ENCODE assay signal across 8 mouse cellular contexts in genomic region chr4:104369091-104369490, GRCm38 (mm10).
DNase-seq lines count a peak whose midpoint lies in the region; ATAC-seq and TF ChIP-seq lines count a peak whose summit lies in the region.

No protein-coding gene starts in this region.

- H3K27ac ChIP-seq in lung, postnatal 0 days (ENCODE audit: low read length), result no peak overlapping the region
- no peak overlapping the region for H3K27ac ChIP-seq in limb, embryonic 14.5 days (replicated peaks; ENCODE audit: low read depth, low read length)
- H3K27ac ChIP-seq in stomach, postnatal 0 days (replicated peaks), result no peak overlapping the region

- H3K9me3 ChIP-seq in lung, postnatal 0 days (ENCODE audit: low read length), result no peaks in the 10 kb centered on the region
- 0 out of 2 replicates have a peak, but pooled peaks cover 1% of the 10 kb centered on the region for H3K9me3 ChIP-seq in limb, embryonic 14.5 days (ENCODE audit: control insufficient read depth, low read length)
- no peaks in the 10 kb centered on the region for H3K9me3 ChIP-seq in stomach, postnatal 0 days (ENCODE audit: control insufficient read depth, low read length)

- no peak for TF ChIP-seq CTCF in lung, postnatal 0 days (IDR thresholded peaks at IDR 0.05)
- no peak for TF ChIP-seq CTCF in stomach, postnatal 0 days (IDR thresholded peaks at IDR 0.05; ENCODE audit: low read depth)

- WGBS in lung, postnatal 0 days, result 10% methylated on average over 7 of the region's 7 CpGs
- 4% methylated on average over 7 of the region's 7 CpGs for WGBS in limb, embryonic 14.5 days
- 17% methylated on average over 7 of the region's 7 CpGs for WGBS in stomach, postnatal 0 days

- ATAC-seq in lung, postnatal 0 days, result no peak
- ATAC-seq in limb, embryonic 14.5 days (ENCODE audit: low FRiP score, low read depth), result no peak
- no peak for ATAC-seq in stomach, postnatal 0 days (ENCODE audit: low FRiP score, low TSS enrichment)
- no peak for ATAC-seq in CD4-positive, CD25-positive, alpha-beta regulatory T cell, adult 4 months

- 0 out of 2 replicates have a peak overlapping the region, but pooled peaks have one; percentile 19 for H3K4me3 ChIP-seq in lung, postnatal 0 days (ENCODE audit: low read depth, low read length)
- H3K4me3 ChIP-seq in limb, embryonic 14.5 days (replicated peaks; ENCODE audit: low read length), result peak overlapping the region; percentile 65
- peak overlapping the region; percentile 60 for H3K4me3 ChIP-seq in stomach, postnatal 0 days (ENCODE audit: low read depth, low read length)

- TF ChIP-seq POLR2A in limb, embryonic 14.5 days (IDR thresholded peaks at IDR 0.05; ENCODE audit: borderline replicate concordance, extremely low read depth, insufficient read depth, insufficient read length), result no peak

- TF ChIP-seq EP300 in lung, postnatal 0 days (IDR thresholded peaks at IDR 0.05), result no peak
- no peak for TF ChIP-seq EP300 in stomach, postnatal 0 days (optimal IDR thresholded peaks at IDR 0.05)

- no peaks in the 10 kb centered on the region for H3K36me3 ChIP-seq in lung, postnatal 0 days (ENCODE audit: insufficient read depth, low read length)
- H3K36me3 ChIP-seq in limb, embryonic 14.5 days (ENCODE audit: control insufficient read depth, insufficient read depth, low read length), result no peaks in the 10 kb centered on the region
- no peaks in the 10 kb centered on the region for H3K36me3 ChIP-seq in stomach, postnatal 0 days (ENCODE audit: control insufficient read depth, insufficient read depth, low read length)

- DNase-seq in cerebellum, adult 9-10 months, result peak; percentile 53
- DNase-seq in cerebellum, adult 8-10 months, result no peak
- no peak for DNase-seq in lung, postnatal 0 days (ENCODE audit: low spot score)
- DNase-seq in lung, postnatal 36 days, result no peak
- no peak for DNase-seq in limb, embryonic 14.5 days (ENCODE audit: low spot score)
- DNase-seq in stomach, postnatal 0 days (ENCODE audit: low spot score), result no peak
- DNase-seq in T-cell, adult 2 months (ENCODE audit: low spot score), result no peak

- no peak overlapping the region for H3K9ac ChIP-seq in lung, postnatal 0 days (replicated peaks; ENCODE audit: low read depth)
- H3K9ac ChIP-seq in limb, embryonic 14.5 days (ENCODE audit: low read depth, low read length, severe bottlenecking), result peak overlapping the region; percentile 36
- no peak overlapping the region for H3K9ac ChIP-seq in stomach, postnatal 0 days (ENCODE audit: low read length)

- H3K4me2 ChIP-seq in lung, postnatal 0 days (replicated peaks; ENCODE audit: low read depth, low read length), result no peak overlapping the region
- peak overlapping the region; percentile 96 for H3K4me2 ChIP-seq in limb, embryonic 14.5 days (replicated peaks; ENCODE audit: low read depth, low read length, severe bottlenecking)
- peak overlapping the region; percentile 95 for H3K4me2 ChIP-seq in stomach, postnatal 0 days (replicated peaks; ENCODE audit: low read depth)

- H3K27me3 ChIP-seq in lung, postnatal 0 days (replicated peaks; ENCODE audit: insufficient read depth, low read length), result peaks cover 50% of the 10 kb centered on the region
- H3K27me3 ChIP-seq in limb, embryonic 14.5 days (ENCODE audit: control insufficient read depth, insufficient read depth, low read length), result peaks cover 29% of the 10 kb centered on the region
- H3K27me3 ChIP-seq in stomach, postnatal 0 days (ENCODE audit: control insufficient read depth, insufficient read depth, low read length), result no peaks in the 10 kb centered on the region

- H3K4me1 ChIP-seq in lung, postnatal 0 days (ENCODE audit: insufficient read depth, low read depth, low read length), result no peaks in the 10 kb centered on the region
- H3K4me1 ChIP-seq in limb, embryonic 14.5 days (ENCODE audit: control insufficient read depth, insufficient read depth, low read length), result peaks cover 5% of the 10 kb centered on the region
- no peaks in the 10 kb centered on the region; the same call in 1 of the 2 replicates for H3K4me1 ChIP-seq in stomach, postnatal 0 days (replicated peaks; ENCODE audit: control insufficient read depth, insufficient read depth)
